Mouse (Mus musculus) adrenal gland, postnatal 4 days (tissue): Measurements from ENCODE around the gene Pcdh15. TPM values are rescaled to one million over a fixed set of nuclear protein-coding genes. Genes with fewer than 3 reads are reported as not detected.

Source experiments
- DNase-seq, 2 experiments: peaks; one replicate each; pipeline ENCODE4 v3.0.0; 2021 to 2022; ENCODE audit warnings: low spot score in 2 of 2, mixed read lengths in 2 of 2
- total RNA-seq, 2 experiments: library from RNA; stranded (reverse); gene quantifications; 2 replicates each; pipeline ENCODE4 v1.2.3; 2021

Pcdh15 gene
- total RNA-seq, 2 experiments from 2014 or later: 6.0 to 8.3 TPM

- no peak for DNase-seq
Observed at GRCm38 (mm10) chr10:73936121-73936520, 837.0 kb downstream of the Pcdh15 start.

GRCm38 (mm10) chr10:73938989-73939388 is 839.8 kb downstream of the Pcdh15 start:
- no peak for DNase-seq

GRCm38 (mm10) chr10:73947799-73948198 is 848.7 kb downstream of the Pcdh15 start:
- no peak for DNase-seq

- no peak for DNase-seq
Observed at GRCm38 (mm10) chr10:73953362-73953761, 854.2 kb downstream of the Pcdh15 start.

DNA sequence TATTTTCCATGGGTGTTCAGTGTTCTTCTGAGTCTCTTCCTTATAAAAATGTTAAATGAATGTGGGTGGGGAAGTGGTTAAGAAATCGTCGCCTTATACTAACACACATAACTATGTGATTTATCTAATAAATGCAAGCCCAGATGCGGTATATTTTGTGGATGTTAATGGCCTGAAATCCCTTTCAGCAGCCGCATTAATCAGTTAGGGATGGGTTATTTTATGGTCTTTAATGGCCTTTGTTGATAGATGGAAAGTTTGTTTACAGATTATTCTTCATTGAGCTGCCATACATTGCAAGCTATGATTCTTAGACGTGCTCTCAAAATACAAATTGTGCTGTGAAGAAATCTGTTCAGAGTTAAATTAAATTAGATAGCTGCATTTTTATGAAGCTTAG is 884.9 kb downstream of the Pcdh15 start:
- DNase-seq: no peak

- no peak for DNase-seq
Observed at GRCm38 (mm10) chr10:74008836-74009235, 909.7 kb downstream of the Pcdh15 start.

- no peak for DNase-seq
Observed at GRCm38 (mm10) chr10:74023091-74023490, 923.9 kb downstream of the Pcdh15 start.

- no peak for DNase-seq
Observed at GRCm38 (mm10) chr10:74053059-74053458, 953.9 kb downstream of the Pcdh15 start.

DNA sequence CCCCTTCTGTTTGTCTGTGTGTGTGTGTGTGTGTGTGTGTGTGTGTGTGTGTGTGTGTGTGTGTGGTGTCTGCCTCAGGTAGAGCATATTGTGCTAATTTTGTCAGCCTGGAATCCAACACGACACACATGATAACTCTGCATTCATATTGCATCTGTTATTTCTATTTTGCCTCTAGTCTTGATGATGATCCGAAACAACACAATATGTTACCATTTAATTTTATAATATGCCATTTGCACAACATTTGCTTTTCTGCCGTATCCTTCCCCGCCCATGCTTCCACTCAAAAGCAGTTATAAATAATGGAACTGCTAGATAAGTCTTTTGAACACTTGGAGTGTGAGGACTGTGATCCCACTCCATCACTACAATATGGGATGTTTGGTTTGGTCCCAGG is 987.5 kb downstream of the Pcdh15 start:
- DNase-seq: no peak

DNA sequence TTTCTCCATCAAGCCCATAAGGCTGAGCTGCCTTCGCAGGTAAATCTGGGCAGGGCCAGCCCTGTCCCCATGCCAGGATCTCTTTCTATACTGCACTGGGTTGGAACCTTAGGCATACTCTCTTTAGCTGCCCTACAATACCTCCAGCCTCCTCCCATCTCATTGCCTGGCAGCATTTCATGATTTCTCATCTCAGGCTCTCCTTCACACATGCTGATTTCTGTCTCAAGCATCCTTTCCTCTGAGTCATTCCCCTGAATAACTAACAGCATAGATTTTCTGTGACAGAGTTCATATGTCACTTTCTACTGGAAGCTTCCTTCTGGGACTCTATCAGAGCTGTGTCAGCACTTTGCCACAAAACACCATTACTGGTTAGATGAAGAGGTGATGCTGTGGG is 999.2 kb downstream of the Pcdh15 start:
- no peak for DNase-seq

DNA sequence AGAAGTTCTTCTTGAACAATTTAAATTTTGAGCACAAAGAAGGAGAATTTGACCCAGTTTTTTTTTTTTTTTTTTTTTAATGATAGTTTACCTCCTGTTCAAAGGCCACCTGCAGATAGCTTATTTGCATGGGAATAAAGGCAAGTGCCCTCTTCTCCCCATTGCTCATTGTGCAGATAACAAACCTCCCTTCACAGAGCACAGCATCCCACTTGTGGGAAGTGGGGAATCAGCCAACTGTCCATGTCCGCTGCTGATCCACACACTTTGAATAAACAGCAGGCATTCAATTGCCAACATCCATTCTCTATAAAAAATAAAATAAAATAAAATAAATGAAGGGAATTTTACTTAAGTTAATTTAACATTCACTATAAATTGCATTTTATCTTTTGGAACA is 1015.0 kb downstream of the Pcdh15 start:
- no peak for DNase-seq

DNA sequence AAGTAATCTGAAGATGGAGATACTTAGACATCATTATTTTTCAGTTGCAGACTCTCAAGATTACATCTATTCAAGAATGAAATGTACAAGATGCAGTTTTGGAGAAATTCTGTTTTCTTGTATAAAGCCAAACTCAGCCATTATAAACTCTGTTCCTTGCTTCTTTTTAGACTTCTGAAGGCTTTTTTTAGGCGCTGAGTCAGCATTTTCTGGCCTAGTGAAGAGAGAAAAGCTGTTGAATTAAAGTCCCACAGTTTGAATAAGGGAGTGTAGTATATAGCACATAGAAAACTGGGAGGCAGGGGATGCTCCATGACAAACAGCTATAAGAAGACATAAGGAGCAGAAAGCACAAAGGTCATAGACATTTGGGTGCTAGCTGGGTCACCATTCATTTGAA is 1017.7 kb downstream of the Pcdh15 start:
- DNase-seq: no peak

DNA sequence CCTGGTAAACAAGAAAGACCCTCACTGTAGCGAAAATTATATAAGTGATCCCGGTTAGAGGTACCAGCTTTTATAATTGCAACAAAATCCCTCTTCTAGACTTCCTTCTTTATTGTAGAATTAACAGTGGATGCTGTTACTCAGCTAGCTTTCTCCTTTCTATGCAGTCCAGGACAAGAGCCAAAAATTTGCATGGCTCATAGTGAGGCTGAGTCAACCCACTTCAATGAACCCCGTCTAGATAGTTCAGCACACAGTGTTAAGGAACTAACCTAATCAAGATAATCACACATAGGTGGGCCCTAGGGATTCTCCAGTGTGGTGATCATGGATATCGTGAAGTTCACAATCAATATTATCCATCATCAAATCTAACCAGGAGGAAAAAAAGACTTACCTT is 1024.3 kb downstream of the Pcdh15 start:
- no peak for DNase-seq

DNA sequence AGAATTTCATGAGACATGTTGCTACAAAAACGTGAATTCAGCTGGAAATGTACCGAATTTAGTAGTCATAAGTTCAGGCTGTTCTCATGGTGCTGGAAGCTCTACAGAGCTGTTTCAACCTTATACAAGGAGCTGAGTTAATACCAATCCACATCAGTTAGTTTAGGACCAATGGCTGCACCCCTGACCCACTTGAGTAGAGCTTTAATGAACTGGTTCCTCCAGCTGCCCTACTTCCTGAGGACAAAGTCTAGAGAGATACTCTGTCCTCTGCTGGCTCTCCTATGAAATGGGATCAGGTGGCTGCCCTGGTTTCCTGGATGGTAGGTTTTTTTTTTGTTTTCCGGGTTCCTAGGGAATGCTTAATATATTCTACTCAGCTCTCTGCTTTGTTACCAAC is 1030.0 kb downstream of the Pcdh15 start:
- DNase-seq: no peak

DNA sequence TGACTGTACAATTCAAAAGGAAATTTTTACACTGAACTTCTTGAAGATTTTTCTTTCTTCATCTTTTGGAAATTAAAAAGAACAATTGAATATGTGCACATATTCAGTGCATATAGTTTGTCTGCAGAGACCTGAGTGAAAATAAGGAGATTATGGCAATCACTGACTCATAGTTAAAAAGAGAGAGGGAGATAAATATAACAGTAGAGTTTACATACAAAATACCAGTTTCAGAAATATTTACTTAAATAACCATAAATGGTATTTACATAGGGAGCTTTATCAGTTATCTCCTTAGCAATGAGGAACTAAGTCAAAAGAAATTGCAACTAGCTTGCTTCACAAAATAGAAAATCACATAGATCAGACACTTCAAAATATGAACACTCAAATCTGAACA is 1030.5 kb downstream of the Pcdh15 start:
- DNase-seq: no peak

GRCm38 (mm10) chr10:74130805-74131204 is 1031.7 kb downstream of the Pcdh15 start:
- no peak for DNase-seq

- no peak for DNase-seq
Observed at GRCm38 (mm10) chr10:74147966-74148365, 1048.8 kb downstream of the Pcdh15 start.

GRCm38 (mm10) chr10:74181921-74182320 is 1082.8 kb downstream of the Pcdh15 start:
- no peak for DNase-seq

DNA sequence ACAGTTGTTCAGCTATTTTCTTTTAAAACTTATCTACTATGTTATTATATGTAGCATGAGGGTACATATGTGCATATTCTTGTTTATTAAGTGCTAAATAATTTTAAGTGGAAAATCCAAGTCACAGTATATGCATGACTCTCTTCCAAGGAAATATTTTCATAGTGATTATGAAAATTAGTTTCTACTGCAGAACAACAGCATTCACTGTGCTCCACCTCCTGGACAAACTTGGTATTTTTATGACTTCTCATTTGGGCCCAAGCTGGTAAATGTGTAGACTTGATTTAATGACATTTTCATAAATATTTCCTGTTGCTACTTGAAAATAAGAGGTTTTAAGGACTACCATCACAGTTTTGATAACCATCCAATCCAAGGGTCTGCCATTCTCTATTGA is 1104.5 kb downstream of the Pcdh15 start:
- no peak for DNase-seq

DNA sequence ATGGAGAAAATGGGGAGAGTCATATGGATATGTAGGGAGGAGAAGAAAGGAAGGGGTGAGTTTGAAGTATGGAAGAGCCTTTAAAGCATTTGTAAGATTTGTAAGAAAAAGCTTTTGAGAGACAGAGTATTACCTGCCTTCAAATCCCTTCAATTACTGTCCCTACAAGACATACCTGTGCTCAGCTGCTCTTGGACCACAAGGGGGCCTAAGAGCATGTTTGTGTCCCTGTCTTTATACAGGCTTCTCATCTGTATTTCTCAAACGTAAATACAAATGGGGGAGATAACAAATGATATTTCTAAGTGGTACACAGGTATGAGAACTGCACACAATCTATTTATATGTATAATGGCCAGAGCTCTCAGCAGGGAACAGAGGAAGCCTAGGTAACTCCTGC is 1118.1 kb downstream of the Pcdh15 start:
- DNase-seq: no peak

DNA sequence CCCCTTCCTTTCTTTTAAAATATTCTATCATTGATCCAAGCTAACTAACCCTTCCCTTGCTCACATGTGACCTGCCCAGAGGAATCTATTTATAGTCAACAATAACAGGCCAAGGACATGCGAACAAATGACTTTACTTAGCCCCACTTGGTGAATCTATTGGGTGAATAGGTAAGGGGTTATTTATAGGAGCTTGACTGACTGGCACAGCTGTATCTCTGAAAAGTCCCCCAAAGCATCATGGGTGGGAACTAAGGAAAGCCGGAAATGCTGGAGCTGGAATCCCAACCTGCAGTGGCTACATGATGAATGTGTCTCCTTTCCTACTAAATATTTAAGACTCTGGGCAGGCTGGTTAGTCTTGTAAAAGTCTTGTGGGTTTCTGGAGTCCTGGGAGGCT is 1121.3 kb downstream of the Pcdh15 start:
- DNase-seq: no peak

- no peak for DNase-seq
Observed at GRCm38 (mm10) chr10:74257716-74258446, 1158.7 kb downstream of the Pcdh15 start.

GRCm38 (mm10) chr10:74258639-74259038 is 1159.5 kb downstream of the Pcdh15 start:
- no peak for DNase-seq
